Mouse (Mus musculus): ENCODE measurements around the gene Tbc1d4. TPM values are rescaled to one million over a fixed set of nuclear protein-coding genes. Genes with fewer than 3 reads are reported as not detected.
A peak's percentile ranks its signal among the peaks of the same experiment; 100 is the strongest.

The Tbc1d4 gene
- total and polyA plus RNA-seq, 3 experiments, result 20.6 to 72.9 (median 71.0) TPM

- Histone ChIP-seq H3K9me3 (replicated peaks; ENCODE audit: low read length) (no peaks in the 10 kb centered on the region), H3K9ac (ENCODE audit: insufficient read depth, low read depth) (no peak overlapping the region), H3K4me2 (ENCODE audit: insufficient read depth, low read depth, poor library complexity, severe bottlenecking) (no peak overlapping the region), H3K27ac (ENCODE audit: insufficient read depth, low read depth) (no peak overlapping the region), H3K4me3 (replicated peaks in 1 of 3; ENCODE audit: low read depth in 2 of 3, low read length in 2 of 3, poor library complexity in 1 of 3) (no peak overlapping the region), H3K36me3 (replicated peaks in 1 of 2; ENCODE audit: control insufficient read depth in 1 of 2, insufficient read depth in 1 of 2, low read length in 1 of 2) (peaks cover 0 to 8% of the 10 kb centered on the region in 2 experiments), H3K4me1 (ENCODE audit: control insufficient read depth in 1 of 2, insufficient read depth in 2 of 2) (peaks cover 9 to 44% of the 10 kb centered on the region in 2 experiments), H3K27me3 (replicated peaks) (no peaks in the 10 kb centered on the region), H3K79me2 (replicated peaks; ENCODE audit: control insufficient read depth, extremely low read depth, insufficient read depth, poor library complexity, severe bottlenecking) (no peaks in the 10 kb centered on the region)
- no peak for TF ChIP-seq UBTF (IDR thresholded peaks at IDR 0.05; ENCODE audit: low read depth, low read length)
- no peak for TF ChIP-seq HCFC1 (IDR thresholded peaks at IDR 0.05; ENCODE audit: low read depth, low read length)
- TF ChIP-seq JUN (IDR thresholded peaks at IDR 0.05; ENCODE audit: insufficient read depth, low read depth, low read length), result no peak
- TF ChIP-seq RAD21 (IDR thresholded peaks at IDR 0.05; ENCODE audit: low read depth, low read length), result no peak
- TF ChIP-seq ZMIZ1 (IDR thresholded peaks at IDR 0.05; ENCODE audit: low read depth, low read length), result no peak
- TF ChIP-seq CTCF (conservative IDR thresholded peaks at IDR 0.05 in 1 of 2, IDR thresholded peaks at IDR 0.05 in 1 of 2; ENCODE audit: low read depth in 2 of 2, low read length in 2 of 2), result no peak
- TF ChIP-seq MXI1 (IDR thresholded peaks at IDR 0.05; ENCODE audit: low read depth, low read length), result no peak
- no peak for TF ChIP-seq GABPA (IDR thresholded peaks at IDR 0.05; ENCODE audit: insufficient replicate concordance, low read depth, low read length)
- TF ChIP-seq RCOR1 (conservative IDR thresholded peaks at IDR 0.05; ENCODE audit: low read depth, low read length), result no peak
- dilution Hi-C loops (cut with MboI; ENCODE audit: extremely low pct_ligation_motif_present, extremely low pct_unique_long_range_greater_than_20kb, low sequenced_read_pairs), result no loop called here
- no peak for DNase-seq (ENCODE audit: extremely low read depth)
- in situ Hi-C loops (cut with MboI; ENCODE audit: low pct_ligation_motif_present, low pct_unique_long_range_greater_than_20kb, low sequenced_read_pairs), result no loop called here
Observed at GRCm38 (mm10) chr14:101518259-101518658, 90.7 kb downstream of the Tbc1d4 start.

- Histone ChIP-seq H3K9me3 (replicated peaks; ENCODE audit: low read length) (no peaks in the 10 kb centered on the region), H3K79me2 (replicated peaks; ENCODE audit: control insufficient read depth, extremely low read depth, insufficient read depth, poor library complexity, severe bottlenecking) (no peaks in the 10 kb centered on the region), H3K4me3 (replicated peaks in 1 of 3; ENCODE audit: low read depth in 2 of 3, low read length in 2 of 3, poor library complexity in 1 of 3) (no peak overlapping the region), H3K27ac (ENCODE audit: insufficient read depth, low read depth) (no peak overlapping the region), H3K4me2 (ENCODE audit: insufficient read depth, low read depth, poor library complexity, severe bottlenecking) (no peak overlapping the region), H3K36me3 (replicated peaks in 1 of 2; ENCODE audit: control insufficient read depth in 1 of 2, insufficient read depth in 1 of 2, low read length in 1 of 2) (peaks cover 0 to 8% of the 10 kb centered on the region in 2 experiments), H3K9ac (ENCODE audit: insufficient read depth, low read depth) (no peak overlapping the region), H3K27me3 (replicated peaks) (no peaks in the 10 kb centered on the region), H3K4me1 (ENCODE audit: control insufficient read depth in 1 of 2, insufficient read depth in 2 of 2) (peaks cover 9 to 44% of the 10 kb centered on the region in 2 experiments)
- no peak for DNase-seq (ENCODE audit: extremely low read depth)
- dilution Hi-C loops (cut with MboI; ENCODE audit: extremely low pct_ligation_motif_present, extremely low pct_unique_long_range_greater_than_20kb, low sequenced_read_pairs) (no loop called here), in situ Hi-C loops (cut with MboI; ENCODE audit: low pct_ligation_motif_present, low pct_unique_long_range_greater_than_20kb, low sequenced_read_pairs) (no loop called here)
- TF ChIP-seq NRF1 (IDR thresholded peaks at IDR 0.05; ENCODE audit: low read depth, low read length) (no peak), UBTF (IDR thresholded peaks at IDR 0.05; ENCODE audit: low read depth, low read length) (no peak), HCFC1 (IDR thresholded peaks at IDR 0.05; ENCODE audit: low read depth, low read length) (no peak), USF2 (conservative IDR thresholded peaks at IDR 0.05; ENCODE audit: low read depth, low read length) (no peak), CHD2 (IDR thresholded peaks at IDR 0.05; ENCODE audit: low read length) (no peak), ZMIZ1 (IDR thresholded peaks at IDR 0.05; ENCODE audit: low read depth, low read length) (no peak)
Observed at GRCm38 (mm10) chr14:101517801-101518200, 91.2 kb downstream of the Tbc1d4 start.

DNA sequence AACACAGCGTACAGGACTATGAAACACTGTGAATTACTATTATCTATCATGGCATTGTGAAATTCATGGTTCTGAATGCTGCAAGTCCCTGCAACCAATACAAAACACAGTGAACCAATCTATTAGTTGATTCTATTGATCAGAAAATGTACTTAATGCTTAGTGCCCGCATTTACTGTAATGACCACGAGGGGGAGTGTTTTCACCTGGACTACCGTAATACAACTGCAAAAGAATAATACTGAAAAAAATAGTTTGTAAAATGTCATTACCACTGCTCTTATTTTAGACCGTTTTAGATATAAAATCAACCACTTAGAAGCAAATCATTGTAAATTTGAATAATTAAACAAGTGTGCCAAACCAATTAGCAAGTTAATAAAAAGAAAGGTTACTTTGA lies 91.7 kb downstream of the Tbc1d4 start:
- dilution Hi-C loops (cut with MboI; ENCODE audit: extremely low pct_ligation_motif_present, extremely low pct_unique_long_range_greater_than_20kb, low sequenced_read_pairs), result no loop called here
- Histone ChIP-seq H3K79me2 (replicated peaks; ENCODE audit: control insufficient read depth, extremely low read depth, insufficient read depth, poor library complexity, severe bottlenecking) (no peaks in the 10 kb centered on the region), H3K9me3 (replicated peaks; ENCODE audit: low read length) (no peaks in the 10 kb centered on the region), H3K4me2 (ENCODE audit: insufficient read depth, low read depth, poor library complexity, severe bottlenecking) (no peak overlapping the region; the same call in 1 of the 2 replicates), H3K27me3 (replicated peaks) (no peaks in the 10 kb centered on the region), H3K27ac (ENCODE audit: insufficient read depth, low read depth) (no peak overlapping the region), H3K36me3 (replicated peaks in 1 of 2; ENCODE audit: control insufficient read depth in 1 of 2, insufficient read depth in 1 of 2, low read length in 1 of 2) (peaks cover 0 to 4% of the 10 kb centered on the region in 2 experiments), H3K9ac (ENCODE audit: insufficient read depth, low read depth) (no peak overlapping the region), H3K4me3 (replicated peaks in 1 of 3; ENCODE audit: low read depth in 2 of 3, low read length in 2 of 3, poor library complexity in 1 of 3) (no peak overlapping the region), H3K4me1 (ENCODE audit: control insufficient read depth in 1 of 2, insufficient read depth in 2 of 2) (peaks cover 11 to 46% of the 10 kb centered on the region in 2 experiments)
- DNase-seq (ENCODE audit: extremely low read depth), result peak; percentile 66
- in situ Hi-C loops (cut with MboI; ENCODE audit: low pct_ligation_motif_present, low pct_unique_long_range_greater_than_20kb, low sequenced_read_pairs), result no loop called here
- TF ChIP-seq JUND (conservative IDR thresholded peaks at IDR 0.05; ENCODE audit: low read depth, low read length) (peak; percentile 52; the same call in 1 of the 2 replicates), MYC (IDR thresholded peaks at IDR 0.05; ENCODE audit: low read depth, low read length) (peak; percentile 64; the same call in 1 of the 2 replicates), CTCF (conservative IDR thresholded peaks at IDR 0.05 in 1 of 2, IDR thresholded peaks at IDR 0.05 in 1 of 2; ENCODE audit: low read depth in 2 of 2, low read length in 2 of 2) (peak; percentile 68 to 88), ZNF384 (IDR thresholded peaks at IDR 0.05; ENCODE audit: low read depth, low read length) (peak; percentile 81), MXI1 (IDR thresholded peaks at IDR 0.05; ENCODE audit: low read depth, low read length) (no peak; the same call in 1 of the 2 replicates), IRF4 (IDR thresholded peaks at IDR 0.05; ENCODE audit: low read depth, low read length) (peak; percentile 49; the same call in 1 of the 2 replicates), EP300 (IDR thresholded peaks at IDR 0.05; ENCODE audit: low read length) (peak; percentile 37; the same call in 1 of the 2 replicates), RAD21 (IDR thresholded peaks at IDR 0.05; ENCODE audit: low read depth, low read length) (peak; percentile 71), SMC3 (IDR thresholded peaks at IDR 0.05; ENCODE audit: low read depth, low read length) (peak; percentile 82), ETS1 (conservative IDR thresholded peaks at IDR 0.05; ENCODE audit: low read depth, low read length) (no peak), ZC3H11A (IDR thresholded peaks at IDR 0.05; ENCODE audit: low read depth, low read length) (peak; percentile 28; the same call in 1 of the 2 replicates), MAFK (IDR thresholded peaks at IDR 0.05; ENCODE audit: insufficient replicate concordance, low read length) (no peak)

Measured in CH12.LX (cell line).